Mouse (Mus musculus) stomach, postnatal 0 days (tissue): ENCODE data around the gene Ciapin1.

ENCODE experiments used
- CTCF ChIP-seq: IDR thresholded peaks from 2 replicates; pipeline ENCODE4 v1.5.1; 2016; ENCODE audit warnings: antibody characterized with exemption, low read depth, mild to moderate bottlenecking, moderate library complexity
- EP300 ChIP-seq: optimal IDR thresholded peaks from 2 replicates; pipeline ENCODE3; 2016; ENCODE audit warnings: antibody characterized with exemption

GRCm38 (mm10) chr8:94874358-94874757 is 36.2 kb upstream of the Ciapin1 start:
- TF ChIP-seq CTCF (peak; percentile 94), EP300 (no peak)
